ENCODE assay signal across 11 mouse cellular contexts in the genomic region with DNA sequence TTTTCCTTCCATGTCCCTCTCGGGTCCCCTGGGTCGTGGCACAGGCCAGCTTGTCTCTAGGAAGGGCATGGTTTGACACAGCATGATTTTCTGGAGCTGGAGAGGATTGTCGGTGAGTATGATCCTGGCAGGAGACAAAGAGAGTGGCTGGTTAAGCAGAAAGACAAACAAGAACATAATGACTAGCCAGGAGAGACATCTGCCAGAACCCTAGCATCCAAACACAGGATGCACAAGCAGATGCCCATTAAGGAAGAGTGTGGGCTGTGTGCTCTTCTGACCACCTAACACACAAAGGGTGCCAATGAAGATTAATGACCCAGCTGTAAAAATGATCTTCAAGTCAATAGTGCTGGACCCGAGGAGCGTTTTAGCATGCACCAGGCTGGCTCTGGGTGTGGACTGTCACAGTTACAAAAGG. TPM values are rescaled to one million over a fixed set of nuclear protein-coding genes. Genes with fewer than 3 reads are reported as not detected.
A peak's percentile ranks its signal among the peaks of the same experiment; 100 is the strongest.
DNase-seq lines count a peak whose midpoint lies in the region; ATAC-seq and TF ChIP-seq lines count a peak whose summit lies in the region.
"Had no signal": no experiment of that assay in that cellular context is flagged by ENCODE, and none has a peak within 500 bp of the region (broad histone marks: within the 10 kb centered on the region; RNA-seq: fewer than 3 reads in every experiment).

No protein-coding gene starts in this region.

- ATAC-seq in liver, embryonic 11.5 days (replicated peaks; ENCODE audit: low FRiP score), result no peak

- TF ChIP-seq POLR2A in lung, adult 2 months (IDR thresholded peaks at IDR 0.05; ENCODE audit: borderline replicate concordance, extremely low read depth, low read depth, low read length), result no peak

- H3K9ac ChIP-seq in liver, embryonic 11.5 days (ENCODE audit: low read depth, low read length), result no peak overlapping the region
- H3K9ac ChIP-seq: heart, embryonic 15.5 days; stomach, embryonic 15.5 days had no signal

- no peak overlapping the region for H3K4me2 ChIP-seq in liver, embryonic 11.5 days
- H3K4me2 ChIP-seq: heart, embryonic 15.5 days; stomach, embryonic 15.5 days had no signal

- TF ChIP-seq CTCF in lung, adult 2 months (IDR thresholded peaks at IDR 0.05; ENCODE audit: insufficient read depth, low read length), result no peak

- peak; percentile 68 for DNase-seq in cerebellum, adult 9-10 months
- DNase-seq in cerebellum, postnatal 4 days (ENCODE audit: low spot score in 2 of 2), result no peak
- peak; percentile 29 to 45 for DNase-seq in spleen, postnatal 10 days (ENCODE audit: low spot score in 2 of 2)
- DNase-seq in spleen, adult 12 weeks (ENCODE audit: low spot score), result no peak
- DNase-seq in liver, embryonic 11.5 days (ENCODE audit: low spot score), result no peak
- DNase-seq in lung, adult 2 months, result no peak
- no peak for DNase-seq in layer of hippocampus, adult 9-11 months
- no peak for DNase-seq in urinary bladder, postnatal 4 days (ENCODE audit: low spot score in 2 of 2)

- no peak overlapping the region for H3K4me3 ChIP-seq in liver, embryonic 11.5 days (ENCODE audit: low read depth, low read length)
- H3K4me3 ChIP-seq in lung, adult 2 months (replicated peaks; ENCODE audit: extremely low read depth, low read depth, low read length), result no peak overlapping the region
- H3K4me3 ChIP-seq: heart, embryonic 15.5 days; stomach, embryonic 15.5 days had no signal

- H3K27ac ChIP-seq in liver, embryonic 11.5 days (ENCODE audit: low read depth, low read length), result 0 out of 2 replicates have a peak overlapping the region, but pooled peaks have one; percentile 29
- H3K27ac ChIP-seq: heart, embryonic 15.5 days; macrophage had no signal

- no peaks in the 10 kb centered on the region for H3K9me3 ChIP-seq in liver, embryonic 11.5 days (ENCODE audit: control insufficient read depth, low read length)
- H3K9me3 ChIP-seq: heart, embryonic 15.5 days; stomach, embryonic 15.5 days had no signal

- peaks cover 53% of the 10 kb centered on the region for H3K4me1 ChIP-seq in liver, embryonic 11.5 days (replicated peaks; ENCODE audit: control insufficient read depth, insufficient read depth, low read length)
- H3K4me1 ChIP-seq in lung, adult 2 months (ENCODE audit: control insufficient read depth, insufficient read depth, low read length), result no peaks in the 10 kb centered on the region; the same call in 1 of the 2 replicates

- 57% methylated on average over 5 of the region's 5 CpGs for WGBS in liver, embryonic 11.5 days
- 46% methylated on average over 5 of the region's 5 CpGs for WGBS in lung, adult 2 months

- H3K36me3 ChIP-seq in liver, embryonic 11.5 days (ENCODE audit: control insufficient read depth, insufficient read depth, low read length), result no peaks in the 10 kb centered on the region
- H3K36me3 ChIP-seq: heart, embryonic 15.5 days; stomach, embryonic 15.5 days had no signal

- no peaks in the 10 kb centered on the region for H3K27me3 ChIP-seq in liver, embryonic 11.5 days (replicated peaks; ENCODE audit: control insufficient read depth, insufficient read depth, low read length)
- H3K27me3 ChIP-seq: heart, embryonic 15.5 days; stomach, embryonic 15.5 days had no signal

RNA-seq across cellular contexts. Expression of gene Ank, which starts 29.5 kb away (rescaled TPM):
- polyA plus RNA-seq in liver, embryonic 11.5 days (2014; fragmentation: Nextera tagmentation; extraction: Ambion mirVana), result 13.1 and 14.6 TPM in 2 replicates
- polyA plus RNA-seq in lung, adult 2 months (2012; rRNA removed), result 13.6 and 26.4 TPM in 2 replicates

Comparison
In these comparisons a context has a peak if more than half of its experiments do, and no peak if none do; other contexts are left out.
1. DNase-seq: peak in cerebellum, adult 9-10 months (single experiment) and spleen, postnatal 10 days (2 of 2); none in cerebellum, postnatal 4 days (0 of 2), spleen, adult 12 weeks (single experiment), liver, embryonic 11.5 days (single experiment), lung, adult 2 months (single experiment), layer of hippocampus, adult 9-11 months (single experiment) and urinary bladder, postnatal 4 days (0 of 2).